Mouse (Mus musculus): ENCODE data around the gene Plin2. TPM values are rescaled to one million over a fixed set of nuclear protein-coding genes. Genes with fewer than 3 reads are reported as not detected.

Gene Plin2
- polyA plus RNA-seq, 1 experiment from 2014 or later = 75.0 TPM

- 91% methylated on average over 7 of the region's 7 CpGs for WGBS
- Histone ChIP-seq H3K27me3 (no peaks in the 10 kb centered on the region), H3K4me1 (no peaks in the 10 kb centered on the region), H3K27ac (no peak overlapping the region), H3K9me3 (no peaks in the 10 kb centered on the region), H3K9ac (no peak overlapping the region), H3K4me3 (no peak overlapping the region), H3K36me3 (no peaks in the 10 kb centered on the region), H3K4me2 (no peak overlapping the region)
- ATAC-seq (ENCODE audit: insufficient number of reproducible peaks, low FRiP score, low TSS enrichment, low read depth) = no peak
Measured at GRCm38 (mm10) chr4:86692931-86693330, 23.1 kb upstream of the Plin2 start.

GRCm38 (mm10) chr4:86691290-86691689, 21.4 kb upstream of the Plin2 start:
- peaks cover 3% of the 10 kb centered on the region; the same call in 1 of the 2 replicates for H3K4me1 ChIP-seq
- no peak overlapping the region for H3K9ac ChIP-seq
- no peak overlapping the region for H3K27ac ChIP-seq
- H3K9me3 ChIP-seq = no peaks in the 10 kb centered on the region
- no peak for ATAC-seq (ENCODE audit: insufficient number of reproducible peaks, low FRiP score, low TSS enrichment, low read depth)
- no peaks in the 10 kb centered on the region for H3K36me3 ChIP-seq
- H3K4me3 ChIP-seq = no peak overlapping the region
- no peaks in the 10 kb centered on the region for H3K27me3 ChIP-seq
- 45% methylated on average over 4 of the region's 4 CpGs for WGBS
- H3K4me2 ChIP-seq = no peak overlapping the region

- ATAC-seq (ENCODE audit: insufficient number of reproducible peaks, low FRiP score, low TSS enrichment, low read depth) = no peak
- no peak overlapping the region for H3K27ac ChIP-seq
Measured at GRCm38 (mm10) chr4:86690768-86691167, 20.9 kb upstream of the Plin2 start.

GRCm38 (mm10) chr4:86690194-86690593, 20.3 kb upstream of the Plin2 start:
- no peak overlapping the region for H3K4me3 ChIP-seq
- no peak overlapping the region for H3K4me2 ChIP-seq
- 44% methylated on average over 7 of the region's 7 CpGs for WGBS
- H3K27me3 ChIP-seq = no peaks in the 10 kb centered on the region
- no peak overlapping the region for H3K9ac ChIP-seq
- no peak for ATAC-seq (ENCODE audit: insufficient number of reproducible peaks, low FRiP score, low TSS enrichment, low read depth)
- H3K4me1 ChIP-seq = peaks cover 8% of the 10 kb centered on the region; the same call in 1 of the 2 replicates
- H3K27ac ChIP-seq = no peak overlapping the region
- no peaks in the 10 kb centered on the region for H3K9me3 ChIP-seq
- no peaks in the 10 kb centered on the region for H3K36me3 ChIP-seq

More at GRCm38 (mm10) chr4:86690768-86691167, 20.9 kb upstream of the Plin2 start:
- Histone ChIP-seq H3K27me3 (no peaks in the 10 kb centered on the region), H3K4me1 (peaks cover 4% of the 10 kb centered on the region; the same call in 1 of the 2 replicates), H3K4me2 (no peak overlapping the region), H3K4me3 (no peak overlapping the region), H3K9me3 (no peaks in the 10 kb centered on the region), H3K36me3 (no peaks in the 10 kb centered on the region), H3K9ac (no peak overlapping the region)
- 81% methylated on average over 6 of the region's 6 CpGs for WGBS

GRCm38 (mm10) chr4:86689056-86689735, 19.3 kb upstream of the Plin2 start:
- H3K9ac ChIP-seq = no peak overlapping the region
- H3K27me3 ChIP-seq = no peaks in the 10 kb centered on the region
- H3K27ac ChIP-seq = no peak overlapping the region
- H3K36me3 ChIP-seq = no peaks in the 10 kb centered on the region
- WGBS = 73% methylated on average over 10 of the region's 10 CpGs
- H3K4me2 ChIP-seq = no peak overlapping the region
- no peaks in the 10 kb centered on the region for H3K9me3 ChIP-seq
- H3K4me1 ChIP-seq = peaks cover 9% of the 10 kb centered on the region; the same call in 1 of the 2 replicates
- ATAC-seq (ENCODE audit: insufficient number of reproducible peaks, low FRiP score, low TSS enrichment, low read depth) = no peak
- H3K4me3 ChIP-seq = no peak overlapping the region

GRCm38 (mm10) chr4:86686564-86686963, 16.7 kb upstream of the Plin2 start:
- no peak for ATAC-seq (ENCODE audit: insufficient number of reproducible peaks, low FRiP score, low TSS enrichment, low read depth)
- H3K4me3 ChIP-seq = no peak overlapping the region
- H3K4me2 ChIP-seq = no peak overlapping the region
- peak overlapping the region; percentile 57; the same call in 1 of the 2 replicates for H3K27ac ChIP-seq
- no peaks in the 10 kb centered on the region for H3K36me3 ChIP-seq
- H3K27me3 ChIP-seq = no peaks in the 10 kb centered on the region
- WGBS = 49% methylated on average over 3 of the region's 3 CpGs
- no peaks in the 10 kb centered on the region for H3K9me3 ChIP-seq
- no peak overlapping the region for H3K9ac ChIP-seq
- peaks cover 9% of the 10 kb centered on the region; the same call in 1 of the 2 replicates for H3K4me1 ChIP-seq

GRCm38 (mm10) chr4:86686009-86686366, 16.1 kb upstream of the Plin2 start:
- Histone ChIP-seq H3K4me2 (no peak overlapping the region), H3K4me1 (peaks cover 9% of the 10 kb centered on the region; the same call in 1 of the 2 replicates), H3K36me3 (no peaks in the 10 kb centered on the region), H3K27me3 (no peaks in the 10 kb centered on the region), H3K27ac (no peak overlapping the region), H3K4me3 (no peak overlapping the region), H3K9me3 (no peaks in the 10 kb centered on the region), H3K9ac (no peak overlapping the region)
- WGBS = 41% methylated on average over 2 of the region's 2 CpGs
- no peak for ATAC-seq (ENCODE audit: insufficient number of reproducible peaks, low FRiP score, low TSS enrichment, low read depth)

GRCm38 (mm10) chr4:86685231-86686008, 15.6 kb upstream of the Plin2 start:
- Histone ChIP-seq H3K27me3 (no peaks in the 10 kb centered on the region), H3K9ac (no peak overlapping the region), H3K9me3 (no peaks in the 10 kb centered on the region), H3K4me2 (no peak overlapping the region), H3K27ac (no peak overlapping the region), H3K36me3 (no peaks in the 10 kb centered on the region), H3K4me1 (peaks cover 9% of the 10 kb centered on the region; the same call in 1 of the 2 replicates), H3K4me3 (no peak overlapping the region)
- no peak for ATAC-seq (ENCODE audit: insufficient number of reproducible peaks, low FRiP score, low TSS enrichment, low read depth)
- WGBS = 71% methylated on average over 11 of the region's 11 CpGs

GRCm38 (mm10) chr4:86684806-86685205, 14.9 kb upstream of the Plin2 start:
- Histone ChIP-seq H3K27ac (no peak overlapping the region), H3K27me3 (no peaks in the 10 kb centered on the region), H3K4me2 (no peak overlapping the region), H3K9ac (no peak overlapping the region), H3K4me1 (peaks cover 9% of the 10 kb centered on the region; the same call in 1 of the 2 replicates), H3K36me3 (no peaks in the 10 kb centered on the region), H3K4me3 (no peak overlapping the region), H3K9me3 (no peaks in the 10 kb centered on the region)
- ATAC-seq (ENCODE audit: insufficient number of reproducible peaks, low FRiP score, low TSS enrichment, low read depth) = no peak
- 72% methylated on average over 6 of the region's 6 CpGs for WGBS

GRCm38 (mm10) chr4:86683746-86684145, 13.9 kb upstream of the Plin2 start:
- H3K27ac ChIP-seq = no peak overlapping the region

GRCm38 (mm10) chr4:86683280-86683679, 13.4 kb upstream of the Plin2 start:
- H3K36me3 ChIP-seq = no peaks in the 10 kb centered on the region
- no peaks in the 10 kb centered on the region for H3K27me3 ChIP-seq
- no peak overlapping the region for H3K4me2 ChIP-seq
- no peak for ATAC-seq (ENCODE audit: insufficient number of reproducible peaks, low FRiP score, low TSS enrichment, low read depth)
- H3K9me3 ChIP-seq = no peaks in the 10 kb centered on the region
- peaks cover 9% of the 10 kb centered on the region; the same call in 1 of the 2 replicates for H3K4me1 ChIP-seq
- 81% methylated on average over 5 of the region's 5 CpGs for WGBS
- no peak overlapping the region for H3K4me3 ChIP-seq
- no peak overlapping the region for H3K27ac ChIP-seq
- H3K9ac ChIP-seq = no peak overlapping the region

More at GRCm38 (mm10) chr4:86683746-86684145, 13.9 kb upstream of the Plin2 start:
- no peak; the same call in 1 of the 2 replicates for ATAC-seq (ENCODE audit: insufficient number of reproducible peaks, low FRiP score, low TSS enrichment, low read depth)
- no peak overlapping the region for H3K9ac ChIP-seq
- no peak overlapping the region for H3K4me2 ChIP-seq
- peaks cover 9% of the 10 kb centered on the region; the same call in 1 of the 2 replicates for H3K4me1 ChIP-seq
- WGBS = 87% methylated on average over 5 of the region's 5 CpGs
- H3K27me3 ChIP-seq = no peaks in the 10 kb centered on the region
- no peaks in the 10 kb centered on the region for H3K36me3 ChIP-seq
- no peak overlapping the region for H3K4me3 ChIP-seq
- H3K9me3 ChIP-seq = no peaks in the 10 kb centered on the region

GRCm38 (mm10) chr4:86681846-86682245, 12.0 kb upstream of the Plin2 start:
- H3K27ac ChIP-seq = no peak overlapping the region
- no peak overlapping the region for H3K4me2 ChIP-seq
- no peaks in the 10 kb centered on the region for H3K36me3 ChIP-seq
- ATAC-seq (ENCODE audit: insufficient number of reproducible peaks, low FRiP score, low TSS enrichment, low read depth) = no peak
- H3K4me3 ChIP-seq = no peak overlapping the region
- 56% methylated on average over 2 of the region's 2 CpGs for WGBS
- H3K27me3 ChIP-seq = no peaks in the 10 kb centered on the region
- peaks cover 9% of the 10 kb centered on the region; the same call in 1 of the 2 replicates for H3K4me1 ChIP-seq
- no peaks in the 10 kb centered on the region for H3K9me3 ChIP-seq
- no peak overlapping the region for H3K9ac ChIP-seq

All from limb, embryonic 15.5 days (tissue).